21 mouse cellular contexts compared by ENCODE assay signal in the genomic region with DNA sequence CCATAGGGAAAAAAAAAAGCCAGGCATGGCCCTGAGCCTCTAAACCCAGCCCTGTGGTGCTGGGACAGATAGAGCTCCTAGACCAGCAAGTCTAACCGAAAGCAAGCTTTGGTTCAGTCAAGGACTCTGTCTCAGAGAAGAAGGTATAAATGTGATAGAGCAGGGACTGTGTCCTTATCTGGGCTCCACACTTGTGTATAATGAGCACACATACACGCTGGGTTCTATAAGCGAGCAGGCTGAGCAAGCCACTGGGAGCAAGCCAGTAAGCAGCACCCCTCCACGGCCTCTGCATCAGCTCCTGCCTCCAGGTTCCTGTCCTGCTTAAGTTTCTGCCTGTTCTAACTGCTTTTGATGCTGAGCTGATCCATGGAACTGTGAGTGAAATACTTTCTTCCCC.
"Had no signal": no experiment of that assay in that cellular context is flagged by ENCODE, and none has a peak within 500 bp of the region (broad histone marks: within the 10 kb centered on the region; RNA-seq: fewer than 3 reads in every experiment).

No protein-coding gene starts in this region.

- H3K4me3 ChIP-seq: layer of hippocampus, adult 2 months; left cerebral cortex, adult 2 months; megakaryocyte, embryonic 14.5 days; midbrain, embryonic 13.5 days; myocyte; neural tube, embryonic 13.5 days had no signal

- H3K4me1 ChIP-seq: midbrain, embryonic 13.5 days; neural tube, embryonic 13.5 days had no signal

- ATAC-seq: intestine, postnatal 0 days; lung, postnatal 0 days; midbrain, embryonic 13.5 days; midbrain, embryonic 16.5 days had no signal

- H3K4me2 ChIP-seq: lung, embryonic 14.5 days; midbrain, embryonic 13.5 days; neural tube, embryonic 13.5 days had no signal

- H3K9me3 ChIP-seq: midbrain, embryonic 13.5 days; neural tube, embryonic 13.5 days had no signal

- H3K27ac ChIP-seq: kidney, postnatal 0 days; layer of hippocampus, adult 2 months; left cerebral cortex, adult 2 months; midbrain, embryonic 13.5 days; neural tube, embryonic 13.5 days; stomach, postnatal 0 days had no signal

- H3K27me3 ChIP-seq: megakaryocyte, embryonic 14.5 days; midbrain, embryonic 13.5 days; neural tube, embryonic 13.5 days had no signal

- DNase-seq: kidney, adult 2 months; kidney, postnatal 25 days; layer of hippocampus, adult 9-11 months; lung, embryonic 14.5 days; right cerebral cortex, adult 18-20 months; right cerebral cortex, postnatal 14 days; right cerebral cortex, postnatal 4 days; thymus, adult 2 months; thymus, postnatal 14 days; thymus, postnatal 4 days had no signal

- H3K9ac ChIP-seq: lung, embryonic 14.5 days; midbrain, embryonic 13.5 days; neural tube, embryonic 13.5 days had no signal
